Mouse (Mus musculus): ENCODE results near the gene Glis3.

GRCm38 (mm10) chr19:28393766-28394165 is 286.1 kb downstream of the Glis3 start:
- TF ChIP-seq EP300 (IDR thresholded peaks at IDR 0.05; ENCODE audit: low read depth) (no peak), CTCF (IDR thresholded peaks at IDR 0.05; ENCODE audit: low read depth) (no peak)
